Mouse (Mus musculus) forebrain, embryonic 10.5 days (tissue): ENCODE measurements at regions not wholly inside any gene's neighbourhood (a gene's known extent, or its start where the extent isn't known, plus 50 kb on each side); places are given as distances from the start of the nearest gene placed in this dataset.

ENCODE experiments used
- DNase-seq: peaks from one replicate; pipeline ENCODE4 v3.0.0-alpha.2; 2017; ENCODE audit warnings: low spot score; ENCODE audit errors: extremely low spot score
- H3K27ac ChIP-seq: fragments of 300-500 bp; sonication (generic); 2 replicates; pipeline ENCODE4 v1.5.1; 2016; ENCODE audit warnings: mild to moderate bottlenecking
- H3K27me3 ChIP-seq: fragments of 300-500 bp; sonication (generic); 2 replicates; pipeline ENCODE4 v1.6.1; 2016; ENCODE audit warnings: mild to moderate bottlenecking; ENCODE audit not compliant: poor library complexity, severe bottlenecking
- H3K36me3 ChIP-seq: fragments of 300-500 bp; sonication (generic); replicated peaks from 2 replicates; pipeline ENCODE4 v1.6.1; 2016; ENCODE audit warnings: mild to moderate bottlenecking, moderate library complexity
- H3K4me1 ChIP-seq: fragments of 300-500 bp; sonication (generic); 2 replicates; pipeline ENCODE4 v1.6.1; 2016
- H3K4me3 ChIP-seq: fragments of 300-500 bp; sonication (generic); 2 replicates; pipeline ENCODE4 v1.5.1; 2016; ENCODE audit warnings: mild to moderate bottlenecking, moderate library complexity
- H3K9me3 ChIP-seq: fragments of 300-500 bp; sonication (generic); 2 replicates; pipeline ENCODE4 v1.6.1; 2016; ENCODE audit warnings: mild to moderate bottlenecking, moderate library complexity
- WGBS: fragments of 180-500 bp; shearing (Covaris S2); methylation state at CpG from one replicate; pipeline ENCODE4 v1.1.7; 2016; 5-methylcytosine and 5-hydroxymethylcytosine counted together

- 76% methylated on average over 6 of the region's 6 CpGs for WGBS
- Histone ChIP-seq H3K9me3 (no peaks in the 10 kb centered on the region), H3K4me3 (no peak overlapping the region), H3K36me3 (no peaks in the 10 kb centered on the region), H3K27ac (no peak overlapping the region), H3K4me1 (peaks cover 3% of the 10 kb centered on the region; the same call in 1 of the 2 replicates), H3K27me3 (no peaks in the 10 kb centered on the region)
- no peak for DNase-seq
Observed at GRCm38 (mm10) chr12:92186448-92187132, 337.6 kb upstream of the Sel1l start.

DNA sequence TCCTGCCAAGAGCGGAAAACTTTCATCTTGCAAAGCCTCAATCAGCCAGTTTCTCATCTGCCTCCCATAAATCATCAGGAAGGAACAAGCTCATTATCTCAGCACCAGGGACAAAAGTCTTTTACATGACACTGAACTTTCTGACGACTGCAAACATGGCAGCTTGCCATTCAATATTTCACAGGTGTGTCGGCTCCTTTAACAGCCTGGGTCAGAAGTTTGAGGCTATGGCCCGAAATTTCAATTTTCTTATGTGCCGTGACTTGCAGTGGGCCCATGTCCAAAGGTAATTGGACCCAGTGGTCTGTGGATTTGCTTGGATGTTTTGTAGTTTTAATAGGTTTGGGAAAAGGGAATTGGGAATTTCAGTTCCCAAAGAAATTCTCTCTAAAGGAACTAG lies 330.3 kb upstream of the Sel1l start:
- H3K36me3 ChIP-seq, result no peaks in the 10 kb centered on the region
- H3K4me1 ChIP-seq, result no peaks in the 10 kb centered on the region
- H3K27ac ChIP-seq, result no peak overlapping the region
- 85% methylated on average over 5 of the region's 5 CpGs for WGBS
- H3K4me3 ChIP-seq, result no peak overlapping the region
- DNase-seq, result no peak
- H3K9me3 ChIP-seq, result no peaks in the 10 kb centered on the region
- H3K27me3 ChIP-seq, result no peaks in the 10 kb centered on the region

GRCm38 (mm10) chr12:92156726-92157125 lies 307.8 kb upstream of the Sel1l start:
- Histone ChIP-seq H3K27ac (no peak overlapping the region), H3K27me3 (no peaks in the 10 kb centered on the region), H3K36me3 (no peaks in the 10 kb centered on the region), H3K9me3 (no peaks in the 10 kb centered on the region), H3K4me1 (peaks cover 16% of the 10 kb centered on the region), H3K4me3 (no peak overlapping the region)
- no peak for DNase-seq

- 70% methylated on average over 2 of the region's 2 CpGs for WGBS
- H3K4me3 ChIP-seq, result no peak overlapping the region
- no peaks in the 10 kb centered on the region for H3K9me3 ChIP-seq
- no peaks in the 10 kb centered on the region for H3K36me3 ChIP-seq
- H3K27me3 ChIP-seq, result no peaks in the 10 kb centered on the region
- H3K27ac ChIP-seq, result no peak overlapping the region
- no peak for DNase-seq
- H3K4me1 ChIP-seq, result peaks cover 16% of the 10 kb centered on the region
Observed at GRCm38 (mm10) chr12:92152922-92153235, 303.9 kb upstream of the Sel1l start.

GRCm38 (mm10) chr12:92152043-92152921 lies 303.3 kb upstream of the Sel1l start:
- Histone ChIP-seq H3K4me1 (peaks cover 16% of the 10 kb centered on the region), H3K27me3 (no peaks in the 10 kb centered on the region), H3K27ac (no peak overlapping the region), H3K4me3 (no peak overlapping the region), H3K9me3 (no peaks in the 10 kb centered on the region), H3K36me3 (no peaks in the 10 kb centered on the region)
- 69% methylated on average over 4 of the region's 4 CpGs for WGBS
- DNase-seq, result no peak

- Histone ChIP-seq H3K27me3 (no peaks in the 10 kb centered on the region), H3K27ac (no peak overlapping the region), H3K36me3 (no peaks in the 10 kb centered on the region), H3K4me1 (no peaks in the 10 kb centered on the region), H3K4me3 (no peak overlapping the region), H3K9me3 (no peaks in the 10 kb centered on the region)
- no peak for DNase-seq
- WGBS, result 87% methylated on average over 4 of the region's 4 CpGs
Observed at GRCm38 (mm10) chr12:92137539-92137938, 288.6 kb upstream of the Sel1l start.

GRCm38 (mm10) chr12:92127648-92128047 lies 278.7 kb upstream of the Sel1l start:
- Histone ChIP-seq H3K4me1 (no peaks in the 10 kb centered on the region), H3K27me3 (no peaks in the 10 kb centered on the region), H3K9me3 (no peaks in the 10 kb centered on the region), H3K36me3 (no peaks in the 10 kb centered on the region), H3K4me3 (no peak overlapping the region), H3K27ac (no peak overlapping the region)
- DNase-seq, result no peak
- 89% methylated on average over 6 of the region's 6 CpGs for WGBS

- Histone ChIP-seq H3K27me3 (no peaks in the 10 kb centered on the region), H3K4me3 (no peak overlapping the region), H3K27ac (no peak overlapping the region), H3K4me1 (no peaks in the 10 kb centered on the region), H3K9me3 (no peaks in the 10 kb centered on the region; the same call in 1 of the 2 replicates), H3K36me3 (no peaks in the 10 kb centered on the region)
- DNase-seq, result no peak
- 82% methylated on average over 6 of the region's 6 CpGs for WGBS
Observed at GRCm38 (mm10) chr12:92120164-92120815, 271.3 kb upstream of the Sel1l start.

- DNase-seq, result no peak
- WGBS, result 70% methylated on average over 3 of the region's 3 CpGs
- no peaks in the 10 kb centered on the region for H3K9me3 ChIP-seq
Observed at GRCm38 (mm10) chr12:92109615-92110014, 260.7 kb upstream of the Sel1l start.

GRCm38 (mm10) chr12:92100080-92100479 lies 251.1 kb upstream of the Sel1l start:
- WGBS, result 86% methylated on average over 4 of the region's 4 CpGs
- Histone ChIP-seq H3K27ac (no peak overlapping the region), H3K36me3 (no peaks in the 10 kb centered on the region), H3K4me3 (no peak overlapping the region), H3K4me1 (no peaks in the 10 kb centered on the region), H3K9me3 (no peaks in the 10 kb centered on the region), H3K27me3 (no peaks in the 10 kb centered on the region)
- no peak for DNase-seq

More at GRCm38 (mm10) chr12:92109615-92110014, 260.7 kb upstream of the Sel1l start:
- Histone ChIP-seq H3K4me3 (no peak overlapping the region), H3K36me3 (no peaks in the 10 kb centered on the region), H3K4me1 (peaks cover 10% of the 10 kb centered on the region), H3K27ac (no peak overlapping the region), H3K27me3 (no peaks in the 10 kb centered on the region)

DNA sequence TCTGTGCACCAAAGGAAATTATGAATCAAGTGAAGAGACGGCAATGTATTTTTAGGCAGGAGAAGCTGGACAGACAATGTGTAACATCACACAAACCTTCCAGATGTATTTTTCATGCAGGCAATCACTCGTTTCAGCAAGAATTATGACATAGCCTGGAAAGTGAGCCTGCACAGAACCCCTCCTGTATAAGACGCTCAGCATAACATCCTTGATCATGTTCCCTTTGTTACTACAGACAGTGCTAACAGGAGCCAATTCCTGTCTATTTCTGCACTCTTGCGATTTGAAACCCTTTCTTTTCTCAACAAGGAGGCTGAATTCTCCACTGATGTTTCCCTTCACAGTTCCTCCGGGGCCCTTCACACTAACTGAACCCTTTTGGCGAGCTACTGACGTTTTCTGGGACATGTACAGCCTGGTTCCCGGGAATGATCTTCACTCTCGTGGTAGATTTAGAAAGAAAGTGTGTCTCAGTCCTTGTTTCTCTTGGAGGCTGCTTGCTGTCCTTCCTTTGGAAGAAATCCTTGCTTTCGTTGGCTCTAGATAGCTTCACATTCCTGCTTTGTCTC lies 243.9 kb upstream of the Sel1l start:
- H3K4me1 ChIP-seq, result no peaks in the 10 kb centered on the region
- no peaks in the 10 kb centered on the region for H3K27me3 ChIP-seq
- DNase-seq, result no peak
- no peaks in the 10 kb centered on the region for H3K36me3 ChIP-seq
- 88% methylated on average over 10 of the region's 10 CpGs for WGBS
- H3K9me3 ChIP-seq, result no peaks in the 10 kb centered on the region
- H3K4me3 ChIP-seq, result no peak overlapping the region
- H3K27ac ChIP-seq, result no peak overlapping the region

DNA sequence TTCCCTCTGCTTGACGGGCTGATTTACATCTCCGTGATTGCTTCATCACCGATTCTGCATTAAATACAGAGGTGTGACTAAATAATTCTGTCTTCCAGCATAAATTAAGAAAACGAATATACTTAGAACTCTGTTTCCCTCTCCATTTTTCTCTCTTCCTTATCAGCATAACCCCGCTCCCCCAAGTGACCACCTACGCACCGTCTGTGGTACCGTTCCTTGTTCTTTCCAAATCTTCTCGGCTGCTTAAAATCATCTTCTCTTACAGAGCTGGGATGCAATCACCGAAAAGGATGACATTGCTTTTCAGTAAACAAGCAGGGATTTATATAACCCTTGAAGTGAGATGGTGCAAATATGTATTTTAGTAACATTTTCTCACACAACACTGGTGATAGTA lies 224.3 kb upstream of the Sel1l start:
- Histone ChIP-seq H3K36me3 (no peaks in the 10 kb centered on the region), H3K9me3 (no peaks in the 10 kb centered on the region), H3K4me1 (no peaks in the 10 kb centered on the region), H3K27me3 (no peaks in the 10 kb centered on the region), H3K4me3 (no peak overlapping the region), H3K27ac (no peak overlapping the region)
- 91% methylated on average over 10 of the region's 10 CpGs for WGBS
- DNase-seq, result no peak

GRCm38 (mm10) chr12:92062731-92063130 lies 213.8 kb upstream of the Sel1l start:
- Histone ChIP-seq H3K36me3 (no peaks in the 10 kb centered on the region), H3K27ac (no peak overlapping the region), H3K4me1 (no peaks in the 10 kb centered on the region), H3K27me3 (no peaks in the 10 kb centered on the region), H3K4me3 (no peak overlapping the region), H3K9me3 (no peaks in the 10 kb centered on the region)
- WGBS, result 88% methylated on average over 4 of the region's 4 CpGs
- DNase-seq, result no peak
